Mouse (Mus musculus) heart, postnatal 25 days (tissue): ENCODE results near the gene Ccnk. TPM values are rescaled to one million over a fixed set of nuclear protein-coding genes. Genes with fewer than 3 reads are reported as not detected.

Source experiments
- DNase-seq: peaks from one replicate; pipeline ENCODE4 v3.0.0; 2022; ENCODE audit warnings: low spot score
- intact Hi-C: fragments of 180-260 bp; cut with DNase I; formaldehyde crosslinking; loops from one replicate; pipeline ENCODE4 v1.15.1; 2025
- total RNA-seq, 2 experiments: library from RNA; stranded (reverse); gene quantifications; 2 replicates each; pipeline ENCODE4 v1.2.3; 2021

The Ccnk gene
- total RNA-seq = 10 to 100 TPM; 28.0 to 28.9 TPM

- intact Hi-C loops = loop anchor here (10.0 kb wide), 1 partner anchor 625 kb away; no protein-coding TSS in a partner anchor
- peak; percentile 100 for DNase-seq
Measured at GRCm38 (mm10) chr12:108179321-108180266, at the start of gene Ccnk. Ccnk (plus strand) TSS chr12:108179579.

GRCm38 (mm10) chr12:108132450-108133070, 46.8 kb upstream of the Ccnk start:
- intact Hi-C loops = no loop called here
- no peak for DNase-seq

GRCm38 (mm10) chr12:108133181-108133580, 46.2 kb upstream of the Ccnk start:
- intact Hi-C loops = no loop called here
- DNase-seq = no peak

- DNase-seq = no peak
- intact Hi-C loops = no loop called here
Measured at GRCm38 (mm10) chr12:108135610-108136208, 43.7 kb upstream of the Ccnk start.

- no peak for DNase-seq
- intact Hi-C loops = no loop called here
Measured at GRCm38 (mm10) chr12:108143624-108144498, 35.5 kb upstream of the Ccnk start.

- intact Hi-C loops = no loop called here
- DNase-seq = no peak
Measured at GRCm38 (mm10) chr12:108145198-108145597, 34.2 kb upstream of the Ccnk start.

GRCm38 (mm10) chr12:108149764-108150163, 29.6 kb upstream of the Ccnk start:
- intact Hi-C loops = no loop called here

GRCm38 (mm10) chr12:108152743-108153142, 26.6 kb upstream of the Ccnk start:
- intact Hi-C loops = no loop called here
- DNase-seq = no peak

More at GRCm38 (mm10) chr12:108149764-108150163, 29.6 kb upstream of the Ccnk start:
- DNase-seq = no peak

- no peak for DNase-seq
- intact Hi-C loops = no loop called here
Measured at GRCm38 (mm10) chr12:108159863-108160262, 19.5 kb upstream of the Ccnk start.

- DNase-seq = no peak
- intact Hi-C loops = no loop called here
Measured at GRCm38 (mm10) chr12:108162036-108162435, 17.3 kb upstream of the Ccnk start.

- intact Hi-C loops = no loop called here
- no peak for DNase-seq
Measured at GRCm38 (mm10) chr12:108163706-108164105, 15.7 kb upstream of the Ccnk start.

- no peak for DNase-seq
- intact Hi-C loops = no loop called here
Measured at GRCm38 (mm10) chr12:108168909-108169308, 10.5 kb upstream of the Ccnk start.

- intact Hi-C loops = loop anchor here (10.0 kb wide), 1 partner anchor 634 kb away; no protein-coding TSS in a partner anchor
Measured at GRCm38 (mm10) chr12:108170467-108170866, 8.9 kb upstream of the Ccnk start.

GRCm38 (mm10) chr12:108171336-108171735, 8.0 kb upstream of the Ccnk start:
- intact Hi-C loops = loop anchor here (10.0 kb wide), 1 partner anchor 633 kb away; no protein-coding TSS in a partner anchor
- no peak for DNase-seq

More at GRCm38 (mm10) chr12:108170467-108170866, 8.9 kb upstream of the Ccnk start:
- no peak for DNase-seq

- intact Hi-C loops = loop anchor here (10.0 kb wide), 1 partner anchor 632 kb away; no protein-coding TSS in a partner anchor
- no peak for DNase-seq
Measured at GRCm38 (mm10) chr12:108172639-108173038, 6.7 kb upstream of the Ccnk start.

- no peak for DNase-seq
- intact Hi-C loops = loop anchor here (10.0 kb wide), 1 partner anchor 630 kb away; no protein-coding TSS in a partner anchor
Measured at GRCm38 (mm10) chr12:108174606-108175505, 4.5 kb upstream of the Ccnk start.

GRCm38 (mm10) chr12:108176366-108176765, 3.0 kb upstream of the Ccnk start:
- intact Hi-C loops = loop anchor here (10.0 kb wide), 1 partner anchor 628 kb away; no protein-coding TSS in a partner anchor
- no peak for DNase-seq
